Mouse (Mus musculus): Measurements from ENCODE around the gene Nlrc4. TPM values are rescaled to one million over a fixed set of nuclear protein-coding genes. Genes with fewer than 3 reads are reported as not detected.
"Not testable (repeated sequence)": the region's sequence is repeated elsewhere in the genome, so short reads cannot be mapped to it uniquely, and the experiment has no call there.

Gene Nlrc4
- 0.18 and 0.24 TPM in 2 replicates for polyA plus RNA-seq (2016; fragmentation: Nextera tagmentation; extraction: Ambion mirVana)

GRCm38 (mm10) chr17:74458711-74459408, at the start of gene Nlrc4:
TSS of gene Nlrc4 (minus strand) at chr17:74459142.
- WGBS: 50% methylated on average over 8 of the region's 8 CpGs
- Histone ChIP-seq H3K36me3 (no peaks in the 10 kb centered on the region), H3K4me2 (replicated peaks) (no peak within 1 kb of the TSS), H3K4me1 (no peaks in the 10 kb centered on the region), H3K9me3 (no peaks in the 10 kb centered on the region), H3K27ac (no peak within 1 kb of the TSS), H3K9ac (no peak within 1 kb of the TSS), H3K27me3 (replicated peaks) (no peaks in the 10 kb centered on the region), H3K4me3 (no peak within 1 kb of the TSS)
- ATAC-seq (ENCODE audit: low FRiP score, low read depth): no peak

DNA sequence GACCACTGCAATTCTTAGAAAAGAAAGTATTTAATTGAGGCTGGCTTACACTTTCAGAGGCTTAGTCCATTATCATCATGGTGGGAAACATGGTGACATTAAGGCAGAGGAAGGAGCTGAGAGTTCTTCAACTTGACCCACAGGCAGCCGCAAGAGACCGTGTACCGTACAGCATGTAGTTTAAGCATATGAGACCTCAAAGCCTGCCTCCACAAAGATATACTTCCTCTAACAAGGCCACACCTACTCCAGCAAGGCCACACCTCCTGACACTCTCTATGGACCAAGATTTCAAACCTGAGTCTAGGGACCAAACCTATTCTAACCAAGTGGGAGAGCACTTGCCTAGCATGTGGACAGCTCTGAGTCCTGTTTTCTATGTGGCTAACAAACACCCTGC, 49.7 kb upstream of the Nlrc4 start:
- WGBS: 90% methylated on average over 3 of the region's 3 CpGs
- Histone ChIP-seq H3K4me1 (no peaks in the 10 kb centered on the region), H3K9ac (no peak overlapping the region), H3K4me2 (replicated peaks) (no peak overlapping the region), H3K27ac (no peak overlapping the region), H3K4me3 (no peak overlapping the region), H3K27me3 (replicated peaks) (no peaks in the 10 kb centered on the region), H3K36me3 (no peaks in the 10 kb centered on the region), H3K9me3 (no peaks in the 10 kb centered on the region)
- no peak for ATAC-seq (ENCODE audit: low FRiP score, low read depth)

DNA sequence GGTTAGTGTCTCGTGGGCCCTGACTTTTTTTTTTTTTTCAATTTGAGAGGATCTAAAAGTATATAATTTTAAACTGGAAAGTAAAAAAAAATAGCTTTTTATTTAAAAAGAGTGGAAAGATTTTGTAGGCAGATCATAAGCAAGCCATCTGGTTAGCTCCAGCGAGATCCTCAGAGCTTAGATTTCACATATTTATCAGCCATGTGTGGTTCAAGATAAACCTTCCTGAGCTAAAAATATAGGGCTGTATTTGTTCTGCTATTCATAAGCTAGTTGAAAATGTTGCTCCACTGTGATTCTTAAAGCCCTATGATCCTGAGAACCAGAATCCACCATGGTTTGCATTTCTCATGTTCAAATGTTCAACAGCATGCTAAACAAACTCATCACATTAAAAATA, 49.0 kb upstream of the Nlrc4 start:
- Histone ChIP-seq H3K36me3 (no peaks in the 10 kb centered on the region), H3K4me2 (replicated peaks) (no peak overlapping the region), H3K4me3 (no peak overlapping the region), H3K9me3 (no peaks in the 10 kb centered on the region), H3K27me3 (replicated peaks) (no peaks in the 10 kb centered on the region), H3K27ac (no peak overlapping the region), H3K9ac (no peak overlapping the region), H3K4me1 (no peaks in the 10 kb centered on the region)
- WGBS: 92% methylated on average over 2 of the region's 2 CpGs
- ATAC-seq (ENCODE audit: low FRiP score, low read depth): no peak

GRCm38 (mm10) chr17:74501085-74501484, 42.1 kb upstream of the Nlrc4 start:
- no peak overlapping the region for H3K4me3 ChIP-seq
- peaks cover 34% of the 10 kb centered on the region for H3K36me3 ChIP-seq
- no peak overlapping the region for H3K27ac ChIP-seq
- ATAC-seq (ENCODE audit: low FRiP score, low read depth): no peak
- H3K4me2 ChIP-seq (replicated peaks): no peak overlapping the region
- no peaks in the 10 kb centered on the region for H3K27me3 ChIP-seq (replicated peaks)
- H3K4me1 ChIP-seq: no peaks in the 10 kb centered on the region
- H3K9me3 ChIP-seq: no peaks in the 10 kb centered on the region
- H3K9ac ChIP-seq: no peak overlapping the region

GRCm38 (mm10) chr17:74500204-74500603, 41.3 kb upstream of the Nlrc4 start:
- 93% methylated on average over 4 of the region's 4 CpGs for WGBS
- no peak overlapping the region for H3K27ac ChIP-seq
- no peak overlapping the region for H3K4me3 ChIP-seq
- H3K9me3 ChIP-seq: no peaks in the 10 kb centered on the region
- H3K4me2 ChIP-seq (replicated peaks): no peak overlapping the region
- no peaks in the 10 kb centered on the region for H3K27me3 ChIP-seq (replicated peaks)
- ATAC-seq (ENCODE audit: low FRiP score, low read depth): no peak
- H3K36me3 ChIP-seq: peaks cover 41% of the 10 kb centered on the region
- H3K9ac ChIP-seq: no peak overlapping the region
- H3K4me1 ChIP-seq: no peaks in the 10 kb centered on the region

- Histone ChIP-seq H3K4me1 (no peaks in the 10 kb centered on the region), H3K4me3 (no peak overlapping the region), H3K4me2 (replicated peaks) (no peak overlapping the region), H3K27me3 (replicated peaks) (no peaks in the 10 kb centered on the region), H3K27ac (no peak overlapping the region), H3K9me3 (no peaks in the 10 kb centered on the region), H3K36me3 (peaks cover 33% of the 10 kb centered on the region), H3K9ac (no peak overlapping the region)
- WGBS: 93% methylated on average over 3 of the region's 3 CpGs
- ATAC-seq (ENCODE audit: low FRiP score, low read depth): no peak
Measured at GRCm38 (mm10) chr17:74491565-74491964, 32.6 kb upstream of the Nlrc4 start.

- H3K27me3 ChIP-seq (replicated peaks): no peaks in the 10 kb centered on the region
- peak overlapping the region; percentile 100 for H3K4me3 ChIP-seq
- H3K9ac ChIP-seq: peak overlapping the region; percentile 96
- H3K27ac ChIP-seq: no peak overlapping the region
- H3K36me3 ChIP-seq: peaks cover 22% of the 10 kb centered on the region
- no peaks in the 10 kb centered on the region for H3K9me3 ChIP-seq
- WGBS: 2% methylated on average over 12 of the region's 12 CpGs
- H3K4me2 ChIP-seq (replicated peaks): peak overlapping the region; percentile 67
- no peaks in the 10 kb centered on the region for H3K4me1 ChIP-seq
- ATAC-seq (ENCODE audit: low FRiP score, low read depth): no peak
Measured at GRCm38 (mm10) chr17:74489901-74490220, 30.9 kb upstream of the Nlrc4 start.

DNA sequence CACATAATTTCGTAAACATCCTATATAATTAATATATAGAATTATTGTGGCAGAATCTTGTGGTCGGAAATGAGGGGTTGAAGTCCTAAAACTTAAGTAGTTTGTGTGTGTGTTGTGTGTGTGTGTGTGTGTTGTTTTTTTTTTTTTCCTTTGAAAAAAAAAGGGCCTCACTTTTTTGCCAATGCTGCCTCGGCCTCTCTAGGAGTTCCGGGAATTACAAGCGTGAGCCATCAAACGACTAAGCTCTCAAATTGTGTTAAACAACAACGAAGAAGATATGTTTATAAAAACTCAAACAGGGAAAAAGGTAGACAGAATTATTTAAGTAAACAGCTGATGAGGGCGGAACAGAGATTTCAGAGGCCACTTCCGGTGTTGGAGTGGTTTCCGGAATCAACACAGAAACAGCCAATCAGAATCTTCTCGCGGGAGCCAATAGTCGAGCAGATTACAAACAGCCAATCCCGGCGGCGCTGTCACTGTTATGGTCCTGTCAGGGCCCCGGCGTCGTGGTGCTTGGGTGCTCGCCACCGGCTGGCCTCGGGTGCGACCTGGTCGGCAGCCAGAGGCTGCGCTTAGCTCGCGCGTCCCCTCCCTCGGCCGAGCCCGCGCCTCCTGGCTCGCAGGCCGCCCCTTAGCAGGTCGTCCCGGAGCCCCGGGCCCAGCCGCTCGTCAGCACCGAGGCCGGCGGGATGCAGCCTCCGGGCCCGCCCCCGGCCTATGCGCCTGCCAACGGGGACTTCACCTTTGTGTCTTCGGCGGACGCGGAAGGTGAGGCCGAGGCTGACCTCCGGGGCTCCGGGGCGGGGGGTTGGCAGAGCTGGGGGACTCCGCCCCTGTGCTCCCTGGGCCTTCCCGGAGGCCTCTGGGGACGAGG, 30.3 kb upstream of the Nlrc4 start, which contains the start of gene Yipf4:
TSS of gene Yipf4 (plus strand) at position 470 of the 877 bp plus-strand sequence.
- H3K27ac ChIP-seq: peak within 1 kb of the TSS; percentile 84
- H3K4me1 ChIP-seq: no peaks in the 10 kb centered on the region
- 5% methylated on average over 58 of the region's 58 CpGs for WGBS
- H3K9ac ChIP-seq: peak within 1 kb of the TSS; percentile 96
- H3K27me3 ChIP-seq (replicated peaks): no peaks in the 10 kb centered on the region
- ATAC-seq (ENCODE audit: low FRiP score, low read depth): peak; percentile 100
- H3K4me2 ChIP-seq (replicated peaks): peak within 1 kb of the TSS; percentile 67
- no peaks in the 10 kb centered on the region for H3K9me3 ChIP-seq
- H3K4me3 ChIP-seq: peak within 1 kb of the TSS; percentile 100
- peaks cover 16% of the 10 kb centered on the region for H3K36me3 ChIP-seq

DNA sequence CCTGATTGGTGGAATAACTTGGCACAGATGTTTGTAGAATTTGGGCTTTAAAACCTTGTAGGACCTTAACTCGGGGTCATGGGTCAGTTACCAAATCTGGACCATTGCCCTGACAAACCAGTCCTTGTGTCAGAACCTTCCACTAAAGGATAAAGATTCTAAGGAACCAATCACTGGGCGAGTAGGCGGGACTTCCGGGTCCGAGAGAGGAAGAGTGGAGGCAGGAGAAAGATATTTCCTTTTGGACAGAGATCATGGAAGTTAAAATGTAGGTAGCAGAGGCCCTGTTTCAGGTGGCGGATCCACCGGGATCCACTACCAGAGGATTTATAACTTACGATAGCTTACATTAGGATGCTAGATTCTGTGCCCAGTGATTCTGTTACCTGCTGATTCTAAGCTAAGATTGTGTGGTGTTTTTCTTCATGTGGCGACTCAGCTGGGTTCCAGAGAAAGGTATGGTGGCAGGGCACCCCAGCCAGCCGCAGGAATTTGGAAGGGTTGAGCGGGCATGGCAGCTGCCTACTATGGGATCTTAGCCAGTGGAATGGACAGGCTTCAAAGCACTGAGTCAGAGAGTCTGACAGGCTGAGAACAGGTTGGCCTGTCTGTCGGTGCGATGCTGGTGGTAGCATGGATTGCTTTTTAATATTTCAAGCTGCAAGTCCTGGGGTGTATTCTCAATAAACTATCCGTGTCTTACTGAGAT, 21.6 kb upstream of the Nlrc4 start:
- ATAC-seq (ENCODE audit: low FRiP score, low read depth): no peak
- 89% methylated on average over 14 of the region's 14 CpGs for WGBS
- H3K9ac ChIP-seq: no peak overlapping the region
- H3K4me1 ChIP-seq: no peaks in the 10 kb centered on the region
- H3K27me3 ChIP-seq (replicated peaks): no peaks in the 10 kb centered on the region
- H3K36me3 ChIP-seq: no peaks in the 10 kb centered on the region
- H3K4me2 ChIP-seq (replicated peaks): no peak overlapping the region
- H3K9me3 ChIP-seq: no peaks in the 10 kb centered on the region
- no peak overlapping the region for H3K27ac ChIP-seq
- no peak overlapping the region for H3K4me3 ChIP-seq

GRCm38 (mm10) chr17:74470133-74470532, 11.2 kb upstream of the Nlrc4 start:
- not testable (repeated sequence) for H3K27ac ChIP-seq; H3K4me2 ChIP-seq (replicated peaks); H3K9me3 ChIP-seq; H3K27me3 ChIP-seq (replicated peaks); H3K4me1 ChIP-seq; ATAC-seq (ENCODE audit: low FRiP score, low read depth); H3K4me3 ChIP-seq; H3K36me3 ChIP-seq; H3K9ac ChIP-seq
- 82% methylated on average over 6 of the region's 6 CpGs for WGBS

- H3K4me2 ChIP-seq (replicated peaks); H3K4me3 ChIP-seq; H3K4me1 ChIP-seq; H3K27me3 ChIP-seq (replicated peaks); H3K9me3 ChIP-seq; H3K27ac ChIP-seq; ATAC-seq (ENCODE audit: low FRiP score, low read depth); H3K36me3 ChIP-seq; H3K9ac ChIP-seq: not testable (repeated sequence)
- 88% methylated on average over 2 of the region's 2 CpGs for WGBS
Measured at GRCm38 (mm10) chr17:74467981-74468380, 9.0 kb upstream of the Nlrc4 start.

- Histone ChIP-seq H3K27me3 (replicated peaks) (no peaks in the 10 kb centered on the region), H3K36me3 (no peaks in the 10 kb centered on the region), H3K9me3 (no peaks in the 10 kb centered on the region), H3K27ac (no peak overlapping the region), H3K4me1 (no peaks in the 10 kb centered on the region), H3K4me3 (no peak overlapping the region), H3K9ac (no peak overlapping the region), H3K4me2 (replicated peaks) (no peak overlapping the region)
- no peak for ATAC-seq (ENCODE audit: low FRiP score, low read depth)
Measured at GRCm38 (mm10) chr17:74463510-74463909, 4.6 kb upstream of the Nlrc4 start.

All from neural tube, embryonic 12.5 days (tissue).